Mouse (Mus musculus): Measurements from ENCODE around the gene Rarres1. TPM values are rescaled to one million over a fixed set of nuclear protein-coding genes. Genes with fewer than 3 reads are reported as not detected.

Rarres1 gene
- polyA plus RNA-seq, 1 experiment from 2014 or later: 9.8 TPM

- H3K27ac ChIP-seq: no peak overlapping the region
- no peak for ATAC-seq (ENCODE audit: insufficient number of reproducible peaks, low FRiP score, low TSS enrichment, low read depth)
- no peaks in the 10 kb centered on the region for H3K27me3 ChIP-seq
- no peaks in the 10 kb centered on the region for H3K36me3 ChIP-seq
- no peak overlapping the region for H3K4me2 ChIP-seq
- WGBS: 82% methylated on average over 8 of the region's 8 CpGs
- H3K9me3 ChIP-seq: no peaks in the 10 kb centered on the region
- H3K4me3 ChIP-seq: no peak overlapping the region
- H3K4me1 ChIP-seq: no peaks in the 10 kb centered on the region
- no peak overlapping the region for H3K9ac ChIP-seq
These were observed 23.0 kb downstream of the Rarres1 start for GRCm38 (mm10) chr3:67492086-67492869.

- H3K27ac ChIP-seq: no peak overlapping the region
- H3K27me3 ChIP-seq: no peaks in the 10 kb centered on the region
- no peak overlapping the region for H3K9ac ChIP-seq
- WGBS: 43% methylated on average over 4 of the region's 4 CpGs
- H3K9me3 ChIP-seq: no peaks in the 10 kb centered on the region
- no peak overlapping the region for H3K4me2 ChIP-seq
- ATAC-seq (ENCODE audit: insufficient number of reproducible peaks, low FRiP score, low TSS enrichment, low read depth): no peak
- H3K36me3 ChIP-seq: no peaks in the 10 kb centered on the region
- H3K4me3 ChIP-seq: no peak overlapping the region
- no peaks in the 10 kb centered on the region for H3K4me1 ChIP-seq
These were observed 25.2 kb downstream of the Rarres1 start for GRCm38 (mm10) chr3:67490156-67490555.

- Histone ChIP-seq H3K4me1 (no peaks in the 10 kb centered on the region), H3K27me3 (no peaks in the 10 kb centered on the region), H3K9ac (no peak overlapping the region), H3K4me2 (no peak overlapping the region), H3K9me3 (no peaks in the 10 kb centered on the region), H3K36me3 (no peaks in the 10 kb centered on the region), H3K4me3 (no peak overlapping the region), H3K27ac (no peak overlapping the region)
- WGBS: 82% methylated on average over 2 of the region's 2 CpGs
- no peak for ATAC-seq (ENCODE audit: insufficient number of reproducible peaks, low FRiP score, low TSS enrichment, low read depth)
These were observed 30.1 kb downstream of the Rarres1 start for GRCm38 (mm10) chr3:67485233-67485632.

GRCm38 (mm10) chr3:67482400-67482799 is 32.9 kb downstream of the Rarres1 start:
- Histone ChIP-seq H3K27ac (no peak overlapping the region), H3K4me3 (no peak overlapping the region), H3K4me2 (no peak overlapping the region), H3K27me3 (no peaks in the 10 kb centered on the region), H3K36me3 (no peaks in the 10 kb centered on the region), H3K4me1 (no peaks in the 10 kb centered on the region), H3K9ac (no peak overlapping the region), H3K9me3 (no peaks in the 10 kb centered on the region)
- WGBS: 84% methylated on average over 10 of the region's 10 CpGs
- ATAC-seq (ENCODE audit: insufficient number of reproducible peaks, low FRiP score, low TSS enrichment, low read depth): no peak

- Histone ChIP-seq H3K4me1 (no peaks in the 10 kb centered on the region), H3K4me2 (no peak overlapping the region), H3K36me3 (peaks cover 12% of the 10 kb centered on the region), H3K9ac (no peak overlapping the region), H3K9me3 (no peaks in the 10 kb centered on the region), H3K27ac (no peak overlapping the region), H3K4me3 (no peak overlapping the region), H3K27me3 (no peaks in the 10 kb centered on the region)
- no peak for ATAC-seq (ENCODE audit: insufficient number of reproducible peaks, low FRiP score, low TSS enrichment, low read depth)
- 89% methylated on average over 11 of the region's 11 CpGs for WGBS
These were observed 35.5 kb downstream of the Rarres1 start for GRCm38 (mm10) chr3:67479806-67480205.

GRCm38 (mm10) chr3:67473438-67473837 is 41.9 kb downstream of the Rarres1 start:
- no peak for ATAC-seq (ENCODE audit: insufficient number of reproducible peaks, low FRiP score, low TSS enrichment, low read depth)
- H3K4me2 ChIP-seq: no peak overlapping the region
- H3K4me1 ChIP-seq: no peaks in the 10 kb centered on the region
- no peak overlapping the region for H3K27ac ChIP-seq
- H3K9ac ChIP-seq: no peak overlapping the region
- no peaks in the 10 kb centered on the region for H3K9me3 ChIP-seq
- H3K36me3 ChIP-seq: peaks cover 22% of the 10 kb centered on the region
- no peak overlapping the region for H3K4me3 ChIP-seq
- no peaks in the 10 kb centered on the region for H3K27me3 ChIP-seq
- 72% methylated on average over 6 of the region's 6 CpGs for WGBS

GRCm38 (mm10) chr3:67471408-67472127 is 43.8 kb downstream of the Rarres1 start:
- no peak overlapping the region for H3K9ac ChIP-seq
- H3K4me2 ChIP-seq: no peak overlapping the region
- no peak overlapping the region for H3K27ac ChIP-seq
- no peak overlapping the region for H3K4me3 ChIP-seq
- peaks cover 30% of the 10 kb centered on the region for H3K36me3 ChIP-seq
- no peak for ATAC-seq (ENCODE audit: insufficient number of reproducible peaks, low FRiP score, low TSS enrichment, low read depth)
- 89% methylated on average over 4 of the region's 4 CpGs for WGBS
- no peaks in the 10 kb centered on the region for H3K4me1 ChIP-seq
- H3K9me3 ChIP-seq: no peaks in the 10 kb centered on the region
- no peaks in the 10 kb centered on the region for H3K27me3 ChIP-seq

- Histone ChIP-seq H3K9ac (no peak overlapping the region), H3K4me2 (no peak overlapping the region), H3K27ac (no peak overlapping the region), H3K4me1 (peaks cover 11% of the 10 kb centered on the region; the same call in 1 of the 2 replicates), H3K4me3 (no peak overlapping the region), H3K9me3 (no peaks in the 10 kb centered on the region), H3K36me3 (peaks cover 15% of the 10 kb centered on the region; the same call in 1 of the 2 replicates), H3K27me3 (no peaks in the 10 kb centered on the region)
- no peak for ATAC-seq (ENCODE audit: insufficient number of reproducible peaks, low FRiP score, low TSS enrichment, low read depth)
- 74% methylated on average over 2 of the region's 2 CpGs for WGBS
These were observed 48.0 kb downstream of the Rarres1 start for GRCm38 (mm10) chr3:67467281-67467680.

- WGBS: 89% methylated on average over 5 of the region's 5 CpGs
- H3K9me3 ChIP-seq: no peaks in the 10 kb centered on the region
- no peak overlapping the region for H3K9ac ChIP-seq
- H3K27me3 ChIP-seq: no peaks in the 10 kb centered on the region
- H3K27ac ChIP-seq: no peak overlapping the region
- no peak overlapping the region for H3K4me2 ChIP-seq
- H3K36me3 ChIP-seq: peaks cover 15% of the 10 kb centered on the region; the same call in 1 of the 2 replicates
- no peak for ATAC-seq (ENCODE audit: insufficient number of reproducible peaks, low FRiP score, low TSS enrichment, low read depth)
- H3K4me3 ChIP-seq: no peak overlapping the region
- peaks cover 11% of the 10 kb centered on the region; the same call in 1 of the 2 replicates for H3K4me1 ChIP-seq
These were observed 48.7 kb downstream of the Rarres1 start for GRCm38 (mm10) chr3:67466576-67466975.

- WGBS: under 1% methylated on average over 43 of the region's 43 CpGs
- Histone ChIP-seq H3K4me3 (peak within 1 kb of the TSS; percentile 66), H3K4me2 (peak within 1 kb of the TSS; percentile 83), H3K9ac (peak within 1 kb of the TSS; percentile 63), H3K27ac (peak within 1 kb of the TSS; percentile 89), H3K27me3 (no peaks in the 10 kb centered on the region), H3K36me3 (peaks cover 31% of the 10 kb centered on the region), H3K9me3 (no peaks in the 10 kb centered on the region), H3K4me1 (peaks cover 11% of the 10 kb centered on the region; the same call in 1 of the 2 replicates)
- ATAC-seq (ENCODE audit: insufficient number of reproducible peaks, low FRiP score, low TSS enrichment, low read depth): peak; percentile 79
These were observed 51.6 kb downstream of the Rarres1 start, which contains the start of gene Lxn for GRCm38 (mm10) chr3:67463450-67464372. TSS of gene Lxn (minus strand) at chr3:67463926.

- Histone ChIP-seq H3K4me2 (peak overlapping the region; percentile 83), H3K9ac (peak overlapping the region; percentile 63), H3K4me3 (peak overlapping the region; percentile 66), H3K27ac (peak overlapping the region; percentile 89), H3K27me3 (no peaks in the 10 kb centered on the region), H3K36me3 (peaks cover 32% of the 10 kb centered on the region), H3K4me1 (peaks cover 11% of the 10 kb centered on the region; the same call in 1 of the 2 replicates), H3K9me3 (no peaks in the 10 kb centered on the region)
- ATAC-seq (ENCODE audit: insufficient number of reproducible peaks, low FRiP score, low TSS enrichment, low read depth): no peak; the same call in 1 of the 2 replicates
- 2% methylated on average over 12 of the region's 12 CpGs for WGBS
These were observed 52.3 kb downstream of the Rarres1 start for GRCm38 (mm10) chr3:67463001-67463400.

Measured in limb, embryonic 15.5 days (tissue).